Mouse (Mus musculus) heart, adult 2 months (tissue): ENCODE measurements at regions not wholly inside any gene's neighbourhood (a gene's known extent, or its start where the extent isn't known, plus 50 kb on each side); places are given as distances from the start of the nearest gene placed in this dataset.

Experiments used
- DNase-seq, 2 experiments: peaks; one replicate each; pipeline ENCODE4 v3.0.0; 2021
- H3K27ac ChIP-seq: fragments of 200-600 bp; 2 replicates; pipeline ENCODE4 v1.8.1; 2022
- H3K27me3 ChIP-seq: fragments of 200-500 bp; 2 replicates; pipeline ENCODE4 v1.6.1; 2012; ENCODE audit warnings: mild to moderate bottlenecking, low read length, inconsistent platforms, mixed read lengths; ENCODE audit not compliant: control insufficient read depth, insufficient read depth
- H3K36me3 ChIP-seq: fragments of 200-500 bp; 2 replicates; pipeline ENCODE4 v1.6.1; 2012; ENCODE audit warnings: low read length, inconsistent platforms; ENCODE audit not compliant: control insufficient read depth, insufficient read depth
- H3K4me1 ChIP-seq: fragments of 200-500 bp; 2 replicates; pipeline ENCODE4 v1.6.1; 2011; ENCODE audit warnings: low read length; ENCODE audit not compliant: control insufficient read depth, insufficient read depth
- H3K4me3 ChIP-seq: fragments of 200-600 bp; 2 replicates; pipeline ENCODE4 v1.8.1; 2022
- H3K79me2 ChIP-seq: fragments of 200-500 bp; replicated peaks from 2 replicates; pipeline ENCODE4 v1.6.1; 2012; ENCODE audit warnings: mild to moderate bottlenecking, inconsistent platforms, low read length, moderate library complexity, mixed read lengths; ENCODE audit not compliant: control insufficient read depth, insufficient read depth
- H3K9ac ChIP-seq: fragments of 200-500 bp; 2 replicates; pipeline ENCODE4 v1.6.1; 2012; ENCODE audit warnings: low read depth, mild to moderate bottlenecking, control low read depth, inconsistent platforms, low read length, mixed read lengths
- CTCF ChIP-seq: fragments of 200-600 bp; IDR thresholded peaks from 2 replicates; pipeline ENCODE4 v1.8.1; 2022; ENCODE audit warnings: antibody characterized with exemption, mild to moderate bottlenecking, moderate library complexity
- EP300 ChIP-seq: fragments of 200-500 bp; IDR thresholded peaks from 2 replicates; pipeline ENCODE4 v1.6.1; 2011; ENCODE audit warnings: low read depth, low read length, control low read depth; ENCODE audit not compliant: insufficient read depth
- POLR2A ChIP-seq: fragments of 200-500 bp; IDR thresholded peaks from 2 replicates; pipeline ENCODE4 v1.6.1; 2011; ENCODE audit warnings: mild to moderate bottlenecking, low read depth, low read length, control low read depth; ENCODE audit not compliant: insufficient read depth
- WGBS: fragments of 180-500 bp; shearing (Covaris S2); methylation state at CpG from one replicate; pipeline ENCODE4 v1.1.7; 2018; 5-methylcytosine and 5-hydroxymethylcytosine counted together
- intact Hi-C: fragments of 180-260 bp; cut with DNase I; formaldehyde crosslinking; loops from one replicate; pipeline ENCODE4 v1.15.1; 2025

- intact Hi-C loops = no loop called here
- H3K79me2 ChIP-seq = no peaks in the 10 kb centered on the region
- no peak for DNase-seq
- no peak overlapping the region for H3K27ac ChIP-seq
- no peak overlapping the region for H3K4me3 ChIP-seq
- no peaks in the 10 kb centered on the region for H3K27me3 ChIP-seq
- no peaks in the 10 kb centered on the region for H3K4me1 ChIP-seq
- H3K36me3 ChIP-seq = no peaks in the 10 kb centered on the region
- 72% methylated on average over 4 of the region's 4 CpGs for WGBS
- H3K9ac ChIP-seq = no peak overlapping the region
- TF ChIP-seq CTCF (no peak), POLR2A (no peak), EP300 (no peak)
These were observed 66.5 kb downstream of the Nps start for GRCm38 (mm10) chr7:135324991-135325390.

- H3K79me2 ChIP-seq = no peaks in the 10 kb centered on the region
- no peaks in the 10 kb centered on the region for H3K27me3 ChIP-seq
- TF ChIP-seq EP300 = no peak
- TF ChIP-seq POLR2A = no peak
- TF ChIP-seq CTCF = no peak
- no peaks in the 10 kb centered on the region for H3K36me3 ChIP-seq
- H3K4me3 ChIP-seq = no peak overlapping the region
- no peak overlapping the region for H3K27ac ChIP-seq
- no peak overlapping the region for H3K9ac ChIP-seq
- H3K4me1 ChIP-seq = no peaks in the 10 kb centered on the region
- intact Hi-C loops = no loop called here
- no peak for DNase-seq
- 87% methylated on average over 4 of the region's 4 CpGs for WGBS
These were observed 65.1 kb upstream of the Foxi2 start for GRCm38 (mm10) chr7:135344979-135345378.

GRCm38 (mm10) chr7:135346720-135347119 lies 63.4 kb upstream of the Foxi2 start:
- no peak for DNase-seq

GRCm38 (mm10) chr7:135357797-135358196 lies 52.3 kb upstream of the Foxi2 start:
- no peak overlapping the region for H3K9ac ChIP-seq
- intact Hi-C loops = no loop called here
- TF ChIP-seq EP300 (no peak), CTCF (no peak), POLR2A (no peak)
- H3K79me2 ChIP-seq = no peaks in the 10 kb centered on the region
- H3K4me1 ChIP-seq = no peaks in the 10 kb centered on the region
- no peaks in the 10 kb centered on the region for H3K36me3 ChIP-seq
- no peak for DNase-seq
- H3K4me3 ChIP-seq = no peak overlapping the region
- no peak overlapping the region for H3K27ac ChIP-seq
- WGBS = 77% methylated on average over 1 of the region's 1 CpGs
- H3K27me3 ChIP-seq = no peaks in the 10 kb centered on the region

More at GRCm38 (mm10) chr7:135346720-135347119, 63.4 kb upstream of the Foxi2 start:
- Histone ChIP-seq H3K36me3 (no peaks in the 10 kb centered on the region), H3K27me3 (no peaks in the 10 kb centered on the region), H3K4me3 (no peak overlapping the region), H3K27ac (no peak overlapping the region), H3K4me1 (no peaks in the 10 kb centered on the region), H3K9ac (no peak overlapping the region), H3K79me2 (no peaks in the 10 kb centered on the region)
- TF ChIP-seq EP300 (no peak), POLR2A (no peak), CTCF (0 out of 2 replicates have a peak, but pooled peaks have one; percentile 9)
- intact Hi-C loops = no loop called here
- WGBS = 81% methylated on average over 9 of the region's 9 CpGs
